Mouse (Mus musculus) MEL (cell line): Measurements from ENCODE around the gene Zfp617.

Experiments used
- BHLHE40 ChIP-seq: IDR thresholded peaks from 2 replicates; pipeline ENCODE4 v1.6.1; 2012; ENCODE audit warnings: low read depth, mild to moderate bottlenecking, inconsistent platforms, low read length, improper control_type of control experiment, borderline replicate concordance
- CHD1 ChIP-seq: IDR thresholded peaks from 2 replicates; pipeline ENCODE4 v1.6.1; 2012; ENCODE audit warnings: low read depth, mild to moderate bottlenecking, inconsistent platforms, low read length, improper control_type of control experiment
- CTCF ChIP-seq, 3 experiments: IDR thresholded peaks in 2 of 3; conservative IDR thresholded peaks in 1 of 3; 2 replicates each; pipeline ENCODE4 v1.5.1; 2011 to 2012; ENCODE audit warnings: low read length in 3 of 3, low read depth in 2 of 3, mild to moderate bottlenecking in 2 of 3, improper control_type of control experiment in 1 of 3, inconsistent platforms in 1 of 3, mixed read lengths in 1 of 3, moderate library complexity in 1 of 3; ENCODE audit not compliant: control insufficient read depth in 1 of 3, insufficient read depth in 1 of 3, poor library complexity in 1 of 3, severe bottlenecking in 1 of 3
- E2F4 ChIP-seq: IDR thresholded peaks from 2 replicates; pipeline ENCODE4 v1.6.1; 2011; ENCODE audit warnings: low read depth, low read length, improper control_type of control experiment, borderline replicate concordance
- EP300 ChIP-seq, 2 experiments: IDR thresholded peaks; 2 replicates each; pipeline ENCODE4 v1.6.1; 2011; ENCODE audit warnings: improper control_type of control experiment in 2 of 2, low read length in 2 of 2, low read depth in 1 of 2, mild to moderate bottlenecking in 1 of 2
- ETS1 ChIP-seq: IDR thresholded peaks from 2 replicates; pipeline ENCODE4 v1.6.1; 2012; ENCODE audit warnings: low read depth, mild to moderate bottlenecking, inconsistent platforms, low read length, improper control_type of control experiment, moderate library complexity
- MAX ChIP-seq: IDR thresholded peaks from 2 replicates; pipeline ENCODE4 v1.6.1; 2011; ENCODE audit warnings: low read length, improper control_type of control experiment
- MAZ ChIP-seq: IDR thresholded peaks from 2 replicates; pipeline ENCODE4 v1.6.1; 2012; ENCODE audit warnings: low read depth, mild to moderate bottlenecking, inconsistent platforms, low read length, improper control_type of control experiment
- TBP ChIP-seq: IDR thresholded peaks from 2 replicates; pipeline ENCODE4 v1.8.0; 2011; ENCODE audit warnings: low read depth, low read length, improper control_type of control experiment
- USF1 ChIP-seq: IDR thresholded peaks from 2 replicates; pipeline ENCODE4 v1.6.1; 2014; ENCODE audit warnings: low read depth, mild to moderate bottlenecking, inconsistent platforms, low read length, improper control_type of control experiment, moderate library complexity

- no peak for TF ChIP-seq CTCF (IDR thresholded peaks at IDR 0.05 in 2 of 3, conservative IDR thresholded peaks at IDR 0.05 in 1 of 3; ENCODE audit: control insufficient read depth in 1 of 3, insufficient read depth in 1 of 3, low read depth in 2 of 3, low read length in 3 of 3, poor library complexity in 1 of 3, severe bottlenecking in 1 of 3)
- no peak for TF ChIP-seq CHD1
- TF ChIP-seq ETS1: no peak
- TF ChIP-seq EP300 (IDR thresholded peaks at IDR 0.05; ENCODE audit: low read depth in 1 of 2, low read length in 2 of 2): no peak
- TF ChIP-seq E2F4: no peak
- no peak for TF ChIP-seq TBP
- no peak for TF ChIP-seq USF1
- no peak for TF ChIP-seq BHLHE40
- TF ChIP-seq MAX: no peak
- no peak for TF ChIP-seq MAZ
Observed at GRCm38 (mm10) chr8:71912286-71912685, 3.9 kb downstream of the Zfp617 start.
